Mouse (Mus musculus) cerebral cortex, adult 2 months (tissue): ENCODE results near the gene Rhox2h.

Experiments
- WGBS: fragments of 180-500 bp; shearing (Covaris S2); methylation state at CpG from one replicate; pipeline ENCODE4 v1.1.7; 2018; 5-methylcytosine and 5-hydroxymethylcytosine counted together

The Rhox2h gene

GRCm38 (mm10) chrX:37673177-37673576 lies at the start of gene Rhox2h:
Gene Rhox2h, minus strand, starts transcription at chrX:37673277.
- 87% methylated on average over 8 of the region's 8 CpGs for WGBS

GRCm38 (mm10) chrX:37701821-37702387 lies 28.8 kb upstream of the Rhox2h start:
- 82% methylated on average over 3 of the region's 3 CpGs for WGBS

GRCm38 (mm10) chrX:37692261-37692660 lies 19.2 kb upstream of the Rhox2h start:
- WGBS, result 86% methylated on average over 2 of the region's 2 CpGs

GRCm38 (mm10) chrX:37683031-37683715 lies 10.1 kb upstream of the Rhox2h start:
- WGBS, result 93% methylated on average over 24 of the region's 24 CpGs

GRCm38 (mm10) chrX:37668664-37669063 lies 4.4 kb downstream of the Rhox2h start, which contains the start of gene Rhox3h:
Gene Rhox3h, minus strand, starts transcription at chrX:37668764.
- 100% methylated on average over 1 of the region's 3 CpGs for WGBS

GRCm38 (mm10) chrX:37651227-37651626 lies 21.9 kb downstream of the Rhox2h start, which contains the start of gene Rhox4g:
Gene Rhox4g, minus strand, starts transcription at chrX:37651327.
- 93% methylated on average over 17 of the region's 20 CpGs for WGBS

GRCm38 (mm10) chrX:37643370-37643769 lies 29.7 kb downstream of the Rhox2h start, which contains the start of gene Rhox2g:
Gene Rhox2g, minus strand, starts transcription at chrX:37643470.
- WGBS, result 93% methylated on average over 6 of the region's 6 CpGs

GRCm38 (mm10) chrX:37628512-37628911 lies 44.6 kb downstream of the Rhox2h start, which contains the start of gene Rhox3g:
Gene Rhox3g, minus strand, starts transcription at chrX:37628612.
- WGBS, result 94% methylated on average over 2 of the region's 2 CpGs
